Mouse (Mus musculus): ENCODE results near the gene Hist1h2ah.

DNA sequence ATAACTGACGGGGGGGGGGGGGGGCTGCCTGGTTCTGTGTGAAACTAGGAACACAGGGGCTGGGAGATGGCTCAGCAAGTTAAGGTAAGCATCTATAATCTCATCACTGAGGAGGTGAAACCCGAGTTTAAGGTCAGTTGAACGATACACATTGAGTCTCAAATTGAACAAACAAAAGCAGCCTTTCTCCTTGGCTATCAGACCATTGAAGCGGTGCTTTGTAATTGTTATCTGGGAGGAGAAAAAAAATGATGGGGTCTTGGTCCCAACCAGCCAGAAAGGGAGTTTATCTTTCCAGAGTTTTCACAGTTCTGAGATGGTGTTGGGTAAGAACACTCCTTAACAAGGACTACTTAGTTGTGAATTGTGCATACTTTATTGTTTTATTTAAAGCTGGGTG is 37.5 kb downstream of the Hist1h2ah start:
- TF ChIP-seq POLR2A (IDR thresholded peaks at IDR 0.05; ENCODE audit: control insufficient read depth, low read depth, low read length), result no peak
- no peak for TF ChIP-seq CTCF (IDR thresholded peaks at IDR 0.05; ENCODE audit: control insufficient read depth, insufficient read depth, insufficient replicate concordance, low read depth, low read length)

All from testis, adult 2 months (tissue).